Mouse (Mus musculus): Measurements from ENCODE around the gene Npas1.

Gene Npas1

GRCm38 (mm10) chr7:16426129-16426729 lies 51.3 kb downstream of the Npas1 start:
- in situ Hi-C loops (cut with MboI; ENCODE audit: low pct_unique_long_range_greater_than_20kb in 1 of 2, low sequenced_read_pairs in 2 of 2, unreplicated experiment in 1 of 2) = no loop called here

- in situ Hi-C loops (cut with MboI; ENCODE audit: low pct_unique_long_range_greater_than_20kb in 1 of 2, low sequenced_read_pairs in 2 of 2, unreplicated experiment in 1 of 2) = no loop called here
Observed at GRCm38 (mm10) chr7:16425721-16426120, 51.8 kb downstream of the Npas1 start.

GRCm38 (mm10) chr7:16423731-16424130 lies 53.8 kb downstream of the Npas1 start:
- in situ Hi-C loops (cut with MboI; ENCODE audit: low pct_unique_long_range_greater_than_20kb in 1 of 2, low sequenced_read_pairs in 2 of 2, unreplicated experiment in 1 of 2) = no loop called here

- in situ Hi-C loops (cut with MboI; ENCODE audit: low pct_unique_long_range_greater_than_20kb in 1 of 2, low sequenced_read_pairs in 2 of 2, unreplicated experiment in 1 of 2) = no loop called here
Observed at GRCm38 (mm10) chr7:16422222-16422856, 55.2 kb downstream of the Npas1 start.

DNA sequence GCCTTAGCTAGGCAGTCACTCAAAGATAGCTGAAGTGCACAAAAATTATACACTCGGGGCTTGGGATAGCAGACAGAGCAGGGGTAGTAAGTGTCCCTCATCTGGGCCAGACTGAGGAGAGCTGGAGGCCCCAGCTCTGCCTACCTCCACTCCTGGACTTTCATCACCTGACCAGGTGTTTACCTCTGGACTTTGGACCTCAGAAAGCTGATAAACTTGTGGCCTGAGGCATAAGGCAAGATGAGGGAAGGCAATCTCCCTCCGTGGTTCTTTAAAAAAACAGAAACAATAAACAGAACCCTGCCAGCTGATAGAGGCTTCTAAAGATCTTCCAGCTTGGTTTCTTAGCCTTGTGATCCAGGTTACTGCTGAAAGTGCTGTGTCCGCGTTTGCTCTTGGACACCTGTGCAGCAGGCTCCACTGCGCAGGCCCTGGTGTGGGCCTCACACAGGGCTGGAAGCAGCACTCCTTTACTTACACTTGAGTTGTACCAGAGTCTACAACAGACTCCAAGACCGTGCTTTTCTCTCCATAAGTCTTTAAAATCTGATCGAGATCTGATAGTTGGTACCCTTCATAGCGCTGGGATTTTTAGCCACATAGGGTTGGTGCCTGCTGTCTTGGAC lies 56.9 kb downstream of the Npas1 start:
- in situ Hi-C loops (cut with MboI; ENCODE audit: low pct_unique_long_range_greater_than_20kb in 1 of 2, low sequenced_read_pairs in 2 of 2, unreplicated experiment in 1 of 2) = no loop called here

GRCm38 (mm10) chr7:16418713-16419112 lies 58.8 kb downstream of the Npas1 start:
- in situ Hi-C loops (cut with MboI; ENCODE audit: low pct_unique_long_range_greater_than_20kb in 1 of 2, low sequenced_read_pairs in 2 of 2, unreplicated experiment in 1 of 2) = no loop called here

DNA sequence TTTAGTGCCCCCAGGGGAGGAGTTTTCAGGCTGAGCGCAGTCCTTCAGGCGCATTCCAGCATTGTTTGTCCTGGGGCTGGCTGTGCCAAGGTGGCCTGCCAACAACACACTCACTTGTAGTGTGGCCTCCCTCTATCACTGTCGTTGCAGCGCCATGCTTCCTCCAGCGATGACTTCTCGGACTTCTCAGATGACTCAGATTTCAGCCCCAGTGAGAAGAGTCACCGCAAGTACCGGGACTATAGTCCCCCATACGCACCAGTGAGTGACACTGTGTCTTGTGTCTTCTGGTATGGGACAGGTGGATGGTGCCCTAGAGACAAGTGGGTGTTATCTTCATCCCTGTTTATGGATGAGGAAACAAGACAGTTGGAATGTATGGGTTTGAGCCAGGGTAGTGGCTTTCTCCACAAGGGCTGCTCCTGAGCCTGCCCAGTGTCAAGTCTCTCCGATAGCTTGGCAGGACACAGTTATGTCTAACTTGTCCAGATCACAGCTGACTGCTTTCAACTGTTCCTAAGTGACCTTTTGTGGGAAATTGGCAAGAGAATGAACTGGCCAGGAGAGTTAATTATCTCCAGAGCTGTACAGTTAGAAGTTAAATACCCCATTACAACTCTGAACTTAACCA lies 60.3 kb downstream of the Npas1 start:
- in situ Hi-C loops (cut with MboI; ENCODE audit: low pct_unique_long_range_greater_than_20kb in 1 of 2, low sequenced_read_pairs in 2 of 2, unreplicated experiment in 1 of 2) = no loop called here

GRCm38 (mm10) chr7:16415426-16415825 lies 62.1 kb downstream of the Npas1 start:
- in situ Hi-C loops (cut with MboI; ENCODE audit: low pct_unique_long_range_greater_than_20kb in 1 of 2, low sequenced_read_pairs in 2 of 2, unreplicated experiment in 1 of 2) = no loop called here

- in situ Hi-C loops (cut with MboI; ENCODE audit: low pct_unique_long_range_greater_than_20kb in 1 of 2, low sequenced_read_pairs in 2 of 2, unreplicated experiment in 1 of 2) = no loop called here
Observed at GRCm38 (mm10) chr7:16412930-16413329, 64.6 kb downstream of the Npas1 start.

DNA sequence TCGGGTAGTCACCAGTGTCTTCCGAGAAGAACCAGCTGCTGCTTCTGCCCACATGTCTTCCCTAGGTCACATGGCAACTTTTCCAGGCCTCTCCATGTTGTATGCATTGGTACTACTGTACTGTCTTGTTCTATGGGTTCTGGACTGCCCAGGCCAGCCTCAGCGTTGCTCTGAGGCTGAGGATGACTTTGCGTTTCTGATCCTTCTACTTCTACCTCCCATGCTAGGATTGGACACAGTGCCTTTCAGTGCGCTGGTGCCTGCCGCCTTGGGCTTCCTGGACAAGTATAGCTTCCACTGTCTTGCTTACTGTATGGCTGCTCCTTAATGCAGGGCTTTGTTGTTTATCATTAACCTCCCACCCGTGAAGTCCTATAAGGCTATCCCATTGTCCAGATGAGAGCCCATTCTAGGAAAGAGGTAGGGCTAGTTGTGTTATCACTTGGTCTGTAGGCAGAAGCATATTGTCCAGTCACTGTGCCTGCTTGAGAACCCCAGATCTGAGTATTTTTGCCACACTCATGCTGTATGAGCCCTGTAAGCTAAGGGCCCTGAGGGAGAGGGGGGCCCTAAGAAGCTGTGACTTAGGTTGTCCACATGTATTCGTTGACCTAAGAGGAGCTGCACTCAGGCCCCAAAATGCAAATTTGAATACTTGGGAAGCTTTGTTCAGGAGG lies 65.2 kb downstream of the Npas1 start:
- in situ Hi-C loops (cut with MboI; ENCODE audit: low pct_unique_long_range_greater_than_20kb in 1 of 2, low sequenced_read_pairs in 2 of 2, unreplicated experiment in 1 of 2) = no loop called here

DNA sequence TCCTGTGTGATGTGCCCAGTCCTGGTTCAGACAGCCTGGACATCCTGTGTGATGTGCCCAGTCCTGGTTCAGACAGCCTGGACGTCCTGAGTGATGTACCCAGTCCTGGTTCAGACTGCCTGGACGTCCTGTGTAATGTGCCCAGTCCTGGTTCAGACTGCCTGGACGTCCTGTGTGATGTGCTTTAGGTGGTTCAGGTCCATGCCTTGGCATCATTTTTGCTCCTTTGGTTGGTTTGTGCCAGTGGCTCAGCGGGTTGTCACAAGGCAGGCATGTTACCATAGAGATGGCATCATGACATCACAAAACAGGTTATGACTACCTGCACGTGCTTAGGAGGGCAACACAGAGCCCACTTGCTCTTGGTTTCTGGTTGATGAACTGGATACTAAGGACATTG lies 66.4 kb downstream of the Npas1 start:
- in situ Hi-C loops (cut with MboI; ENCODE audit: low pct_unique_long_range_greater_than_20kb in 1 of 2, low sequenced_read_pairs in 2 of 2, unreplicated experiment in 1 of 2) = no loop called here

DNA sequence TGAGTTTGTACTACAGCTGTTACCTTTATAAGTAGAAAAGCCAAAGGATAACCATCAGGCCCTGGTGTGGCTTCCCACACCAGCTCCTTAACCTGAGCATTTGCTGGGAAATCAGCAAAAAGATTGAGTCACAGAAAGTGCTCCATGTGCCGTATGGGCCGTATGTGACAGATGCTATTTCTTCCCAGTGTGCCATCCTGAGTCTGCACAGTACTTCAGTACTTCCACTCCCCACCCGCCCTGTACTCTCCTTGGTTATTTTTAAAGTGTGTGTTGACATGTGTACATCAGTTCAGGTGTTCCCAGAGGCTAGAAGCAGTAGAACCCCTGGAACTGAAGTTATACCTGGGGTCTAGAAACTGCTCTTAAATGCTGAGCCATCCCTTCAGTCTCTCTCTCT lies 70.5 kb downstream of the Npas1 start:
- in situ Hi-C loops (cut with MboI; ENCODE audit: low pct_unique_long_range_greater_than_20kb in 1 of 2, low sequenced_read_pairs in 2 of 2, unreplicated experiment in 1 of 2) = loop anchor here in 1 of 2 experiments (5.0 kb wide), 1 partner anchor 50 kb away; no protein-coding TSS in a partner anchor
